Mouse (Mus musculus) erythroblast, embryonic 14.5 days (primary cell): Measurements from ENCODE around the gene Tnni3. TPM values are rescaled to one million over a fixed set of nuclear protein-coding genes. Genes with fewer than 3 reads are reported as not detected.
"Not testable (repeated sequence)": the region's sequence is repeated elsewhere in the genome, so short reads cannot be mapped to it uniquely, and the experiment has no call there.

Source experiments
- H3K27me3 ChIP-seq: 2 replicates; pipeline ENCODE4 v1.6.1; 2012; ENCODE audit warnings: inconsistent platforms; ENCODE audit not compliant: control insufficient read depth
- H3K36me3 ChIP-seq: 2 replicates; pipeline ENCODE4 v1.6.1; 2012; ENCODE audit warnings: mild to moderate bottlenecking, inconsistent platforms; ENCODE audit not compliant: control insufficient read depth
- H3K4me1 ChIP-seq: 2 replicates; pipeline ENCODE4 v1.6.1; 2012; ENCODE audit warnings: inconsistent platforms; ENCODE audit not compliant: control insufficient read depth
- H3K4me3 ChIP-seq: replicated peaks from 2 replicates; pipeline ENCODE3; 2012; ENCODE audit warnings: moderate library complexity, mild to moderate bottlenecking, inconsistent platforms
- H3K9me3 ChIP-seq: 2 replicates; pipeline ENCODE4 v1.6.1; 2012; ENCODE audit warnings: low read length, inconsistent platforms, mixed read lengths; ENCODE audit not compliant: control insufficient read depth
- GATA1 ChIP-seq: IDR thresholded peaks from 2 replicates; pipeline ENCODE4 v1.6.1; 2012; ENCODE audit warnings: low read length, inconsistent platforms, mixed read lengths
- TAL1 ChIP-seq: IDR thresholded peaks from 3 replicates; pipeline ENCODE4 v1.6.1; 2012; ENCODE audit warnings: low read length, inconsistent platforms, mixed read lengths
- polyA plus RNA-seq: library from polyadenylated mRNA; stranded (reverse); fragments of >175 nt; gene quantifications from 2 replicates; pipeline ENCODE4 v1.2.3, GENCODE M21; 2012

The Tnni3 gene
- polyA plus RNA-seq, 1 experiment: not detected

- H3K27me3 ChIP-seq: no peaks in the 10 kb centered on the region; the same call in none of the 2 replicates
- H3K4me3 ChIP-seq: no peak overlapping the region
- H3K4me1 ChIP-seq: no peaks in the 10 kb centered on the region; the same call in 1 of the 2 replicates
- H3K9me3 ChIP-seq: no peaks in the 10 kb centered on the region
- no peaks in the 10 kb centered on the region for H3K36me3 ChIP-seq
- TF ChIP-seq GATA1 (no peak), TAL1 (no peak)
Measured at GRCm38 (mm10) chr7:4541344-4541743, 17.3 kb upstream of the Tnni3 start.

DNA sequence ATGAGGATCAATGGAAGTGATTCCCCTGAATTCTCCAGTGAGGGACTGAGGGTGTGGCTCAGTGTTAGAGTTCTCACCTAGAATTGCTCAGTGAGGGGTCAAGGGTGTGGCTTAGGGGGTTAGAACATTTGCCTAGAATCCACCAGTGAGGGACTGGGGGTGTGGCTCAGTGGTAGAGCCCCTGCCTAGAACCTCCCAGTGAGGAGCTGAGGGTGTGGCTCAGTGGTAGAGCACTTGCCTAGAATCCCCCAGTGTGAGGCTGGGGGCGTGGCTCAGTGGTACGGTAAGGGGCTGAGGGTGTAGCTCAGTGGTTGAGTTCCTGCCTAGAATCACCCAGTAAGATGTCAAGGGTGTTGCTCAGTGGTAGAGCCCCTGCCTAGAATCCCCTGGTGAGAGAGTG, 15.0 kb upstream of the Tnni3 start:
- no peaks in the 10 kb centered on the region for H3K36me3 ChIP-seq
- H3K4me3 ChIP-seq: no peak overlapping the region
- peaks cover 4% of the 10 kb centered on the region for H3K27me3 ChIP-seq
- no peak for TF ChIP-seq TAL1
- no peak for TF ChIP-seq GATA1
- no peaks in the 10 kb centered on the region; the same call in 1 of the 2 replicates for H3K4me1 ChIP-seq
- H3K9me3 ChIP-seq: no peaks in the 10 kb centered on the region

DNA sequence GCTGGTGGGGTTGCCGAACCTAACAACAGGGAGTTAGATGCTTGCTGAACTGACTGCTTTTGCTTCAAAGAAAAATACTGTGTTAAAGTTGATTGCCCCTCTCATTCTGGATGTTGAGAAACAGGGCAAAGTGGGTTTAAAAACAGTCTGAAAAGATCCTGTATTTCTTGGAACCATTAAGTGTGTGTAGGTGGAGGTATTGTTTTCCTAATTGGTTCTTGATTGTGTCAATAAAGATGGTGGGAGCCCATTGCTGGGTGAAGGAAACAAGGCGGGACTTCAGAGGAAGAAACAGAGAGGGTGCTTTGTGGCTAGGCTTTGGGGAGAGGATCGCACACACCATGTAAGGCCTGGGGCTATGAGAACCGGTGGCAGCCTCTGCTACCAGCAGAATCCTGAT, 13.2 kb upstream of the Tnni3 start:
- Histone ChIP-seq H3K4me3 (no peak overlapping the region), H3K9me3 (no peaks in the 10 kb centered on the region), H3K36me3 (no peaks in the 10 kb centered on the region), H3K4me1 (peaks cover under 1% of the 10 kb centered on the region), H3K27me3 (peaks cover 11% of the 10 kb centered on the region)
- TF ChIP-seq TAL1 (no peak), GATA1 (no peak)

GRCm38 (mm10) chr7:4536369-4536768, 12.3 kb upstream of the Tnni3 start:
- peaks cover 3% of the 10 kb centered on the region for H3K4me1 ChIP-seq
- no peaks in the 10 kb centered on the region for H3K9me3 ChIP-seq
- TF ChIP-seq TAL1 (no peak), GATA1 (no peak)
- no peaks in the 10 kb centered on the region for H3K36me3 ChIP-seq
- peaks cover 19% of the 10 kb centered on the region for H3K27me3 ChIP-seq
- H3K4me3 ChIP-seq: no peak overlapping the region

- Histone ChIP-seq H3K9me3 (no peaks in the 10 kb centered on the region), H3K4me3 (peak within 1 kb of the TSS; percentile 29), H3K36me3 (no peaks in the 10 kb centered on the region), H3K27me3 (peaks cover 28% of the 10 kb centered on the region), H3K4me1 (peaks cover 5% of the 10 kb centered on the region)
- no peak for TF ChIP-seq TAL1
- TF ChIP-seq GATA1: no peak
Measured at GRCm38 (mm10) chr7:4532005-4532729, 8.1 kb upstream of the Tnni3 start, which contains the start of gene Dnaaf3. Gene Dnaaf3 (minus strand): TSS chr7:4532453.

GRCm38 (mm10) chr7:4530166-4530565, 6.1 kb upstream of the Tnni3 start:
- H3K36me3 ChIP-seq: not testable (repeated sequence)
- H3K4me1 ChIP-seq: peaks cover 19% of the 10 kb centered on the region

GRCm38 (mm10) chr7:4527302-4527689, 3.3 kb upstream of the Tnni3 start:
- no peak overlapping the region for H3K4me3 ChIP-seq
- peaks cover 23% of the 10 kb centered on the region for H3K27me3 ChIP-seq
- TF ChIP-seq GATA1 (no peak), TAL1 (no peak)
- H3K4me1 ChIP-seq: peaks cover 23% of the 10 kb centered on the region
- no peaks in the 10 kb centered on the region for H3K36me3 ChIP-seq
- H3K9me3 ChIP-seq: no peaks in the 10 kb centered on the region

More at GRCm38 (mm10) chr7:4530166-4530565, 6.1 kb upstream of the Tnni3 start:
- H3K4me3 ChIP-seq, H3K9me3 ChIP-seq: not testable (repeated sequence)
- peaks cover 33% of the 10 kb centered on the region for H3K27me3 ChIP-seq

DNA sequence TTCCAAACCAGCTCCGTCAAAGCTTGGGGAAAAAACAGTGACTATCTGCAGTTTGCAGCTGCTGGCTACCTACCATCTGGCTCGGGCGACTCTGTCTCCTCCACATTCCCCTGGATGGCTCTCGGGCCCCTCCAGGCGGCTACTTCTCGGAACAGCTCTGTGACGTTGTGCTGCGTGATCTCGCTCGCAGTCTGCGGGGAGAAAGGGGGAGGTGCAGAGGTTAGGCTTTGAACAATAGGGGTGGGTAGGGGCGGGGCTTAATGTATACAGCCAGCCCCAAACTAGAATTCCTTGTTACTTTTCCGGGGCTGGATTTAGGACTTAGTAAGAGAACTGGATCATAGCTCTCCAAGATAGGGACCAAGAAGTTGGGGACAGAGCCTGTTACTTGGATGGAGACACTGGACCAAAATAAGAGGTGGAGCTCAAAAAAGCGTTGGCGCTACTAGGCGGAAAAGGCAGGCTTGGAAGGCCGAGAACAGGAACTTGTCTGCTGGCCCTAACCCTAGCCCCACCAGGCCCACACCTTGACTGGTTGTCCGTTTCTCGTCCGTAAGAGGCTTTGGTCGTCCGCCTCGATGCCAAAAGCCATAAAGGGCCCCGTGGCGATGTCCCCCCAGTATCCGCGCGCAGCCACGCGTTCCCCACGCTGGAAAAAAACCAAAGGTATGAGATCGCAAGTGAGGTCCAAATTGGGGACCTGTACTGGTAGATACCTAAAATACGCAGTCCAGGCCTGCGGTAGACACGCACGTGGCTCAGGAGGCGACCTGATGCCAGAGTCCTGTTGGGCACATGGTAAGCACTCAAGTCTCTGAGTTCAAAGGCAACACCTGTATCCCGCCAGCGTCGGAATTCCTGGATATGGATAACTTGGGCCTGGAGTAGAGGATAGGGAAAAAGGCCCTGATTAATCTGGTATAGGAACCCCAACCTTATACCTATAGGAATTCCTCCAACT, 2.6 kb upstream of the Tnni3 start:
- Histone ChIP-seq H3K4me1 (peaks cover 23% of the 10 kb centered on the region), H3K36me3 (no peaks in the 10 kb centered on the region), H3K27me3 (peaks cover 17% of the 10 kb centered on the region), H3K9me3 (no peaks in the 10 kb centered on the region), H3K4me3 (peak overlapping the region; percentile 44)
- no peak for TF ChIP-seq GATA1
- TF ChIP-seq TAL1: no peak
